ENCODE assay signal across 8 mouse cellular contexts in genomic region chr4:106987725-106988364, GRCm38 (mm10).
DNase-seq lines count a peak whose midpoint lies in the region; ATAC-seq and TF ChIP-seq lines count a peak whose summit lies in the region.

No protein-coding gene starts in this region.

- H3K4me3 ChIP-seq in MEL (ENCODE audit: control insufficient read depth in 1 of 2, insufficient read depth in 1 of 2, low read depth in 2 of 2, low read length in 2 of 2) = no peak overlapping the region
- no peak overlapping the region for H3K4me3 ChIP-seq in forebrain, embryonic 14.5 days (ENCODE audit: low read depth, low read length)
- H3K4me3 ChIP-seq in lung, embryonic 16.5 days (ENCODE audit: low read length) = no peak overlapping the region

- no peak for TF ChIP-seq EP300 in MEL (IDR thresholded peaks at IDR 0.05; ENCODE audit: low read depth in 1 of 2, low read length in 2 of 2)

- H3K36me3 ChIP-seq in MEL (ENCODE audit: control insufficient read depth in 1 of 2, insufficient read depth in 2 of 2, low read length in 2 of 2) = peaks cover 0 to 5% of the 10 kb centered on the region in 2 experiments; a peak in 2 of 4 replicates
- no peaks in the 10 kb centered on the region for H3K36me3 ChIP-seq in forebrain, embryonic 14.5 days (ENCODE audit: control insufficient read depth, insufficient read depth, low read length)
- no peaks in the 10 kb centered on the region for H3K36me3 ChIP-seq in lung, embryonic 16.5 days (ENCODE audit: control insufficient read depth, insufficient read depth, low read length)

- H3K79me2 ChIP-seq in MEL (ENCODE audit: control insufficient read depth, insufficient read depth, low read length, poor library complexity) = peaks cover 5% of the 10 kb centered on the region; the same call in 1 of the 2 replicates

- TF ChIP-seq POLR2A in MEL (IDR thresholded peaks at IDR 0.05; ENCODE audit: control insufficient read depth in 1 of 2, insufficient read depth in 1 of 2, low read depth in 1 of 2, low read length in 2 of 2, poor library complexity in 1 of 2) = no peak

- no peaks in the 10 kb centered on the region for H3K27me3 ChIP-seq in MEL (ENCODE audit: control insufficient read depth in 1 of 2, insufficient read depth in 2 of 2, low read length in 2 of 2)
- H3K27me3 ChIP-seq in forebrain, embryonic 14.5 days (replicated peaks; ENCODE audit: control insufficient read depth, insufficient read depth, low read length) = no peaks in the 10 kb centered on the region
- H3K27me3 ChIP-seq in lung, embryonic 16.5 days (ENCODE audit: control insufficient read depth, insufficient read depth, low read depth, low read length) = no peaks in the 10 kb centered on the region

- peak; percentile 53 to 74 (median 71) for TF ChIP-seq CTCF in MEL (IDR thresholded peaks at IDR 0.05 in 2 of 3, conservative IDR thresholded peaks at IDR 0.05 in 1 of 3; ENCODE audit: control insufficient read depth in 1 of 3, insufficient read depth in 1 of 3, low read depth in 2 of 3, low read length in 3 of 3, poor library complexity in 1 of 3, severe bottlenecking in 1 of 3)

- peak; percentile 63 for DNase-seq in MEL (ENCODE audit: low read depth, low spot score)
- DNase-seq in forebrain, embryonic 14.5 days (ENCODE audit: low spot score) = peak; percentile 66
- DNase-seq in heart, postnatal 14 days = peak; percentile 85 to 91
- DNase-seq in layer of hippocampus, adult 9-10 months (ENCODE audit: low spot score) = peak; percentile 69
- peak; percentile 41 for DNase-seq in ovary, postnatal 10 days (ENCODE audit: low spot score)
- DNase-seq in thymus, postnatal 10 days (ENCODE audit: low spot score in 2 of 2) = peak; percentile 63 to 84

- WGBS in forebrain, embryonic 14.5 days = 22% methylated on average over 7 of the region's 7 CpGs
- WGBS in lung, embryonic 16.5 days = 21% methylated on average over 7 of the region's 7 CpGs

- H3K9me3 ChIP-seq in MEL (replicated peaks; ENCODE audit: insufficient read depth, low read length) = no peaks in the 10 kb centered on the region
- no peaks in the 10 kb centered on the region for H3K9me3 ChIP-seq in forebrain, embryonic 14.5 days (replicated peaks; ENCODE audit: control insufficient read depth, low read length)
- no peaks in the 10 kb centered on the region for H3K9me3 ChIP-seq in lung, embryonic 16.5 days (ENCODE audit: control insufficient read depth, low read length)

- TF ChIP-seq RAD21 in MEL (IDR thresholded peaks at IDR 0.05; ENCODE audit: low read depth, low read length) = peak; percentile 70

- no peak overlapping the region; the same call in 1 of the 2 replicates for H3K9ac ChIP-seq in MEL (ENCODE audit: control insufficient read depth, low read depth, low read length, poor library complexity, severe bottlenecking)
- no peak overlapping the region; the same call in 1 of the 2 replicates for H3K9ac ChIP-seq in forebrain, embryonic 14.5 days (ENCODE audit: low read length)
- H3K9ac ChIP-seq in lung, embryonic 16.5 days (ENCODE audit: low read length) = 0 out of 2 replicates have a peak overlapping the region, but pooled peaks have one; percentile 7

- peak; percentile 59; the same call in 1 of the 2 replicates for ATAC-seq in cerebellum, adult (ENCODE audit: insufficient number of reproducible peaks, low FRiP score, low TSS enrichment)
- ATAC-seq in forebrain, embryonic 14.5 days = no peak
- ATAC-seq in lung, embryonic 16.5 days (ENCODE audit: low read depth) = peak; percentile 77

- no peak overlapping the region for H3K4me2 ChIP-seq in forebrain, embryonic 14.5 days (ENCODE audit: low read length)
- no peak overlapping the region for H3K4me2 ChIP-seq in lung, embryonic 16.5 days (ENCODE audit: low read depth, low read length)

- peak overlapping the region; percentile 35 for H3K27ac ChIP-seq in MEL (ENCODE audit: control insufficient read depth, low read depth, low read length)
- H3K27ac ChIP-seq in forebrain, embryonic 14.5 days (ENCODE audit: low read depth, low read length) = peak overlapping the region; percentile 64
- H3K27ac ChIP-seq in lung, embryonic 16.5 days (ENCODE audit: low read length) = peak overlapping the region; percentile 30

- peaks cover 0 to 7% of the 10 kb centered on the region in 2 experiments; a peak in 1 of 4 replicates for H3K4me1 ChIP-seq in MEL (ENCODE audit: control insufficient read depth in 1 of 2, insufficient read depth in 2 of 2, low read length in 2 of 2)
- peaks cover 77% of the 10 kb centered on the region for H3K4me1 ChIP-seq in forebrain, embryonic 14.5 days (ENCODE audit: control insufficient read depth, insufficient read depth, low read length)
- peaks cover 35% of the 10 kb centered on the region for H3K4me1 ChIP-seq in lung, embryonic 16.5 days (replicated peaks; ENCODE audit: control insufficient read depth, insufficient read depth, low read length)

- intact Hi-C loops in heart, postnatal 14 days (cut with DNase I) = loop anchor here (1.0 to 2.0 kb wide), 2 partner anchors 75 to 149 kb away; no protein-coding TSS in a partner anchor

TF ChIP-seq in MEL, 35 proteins besides CTCF, POLR2A, EP300 and RAD21:
- TF ChIP-seq ZC3H11A (IDR thresholded peaks at IDR 0.05; ENCODE audit: low read depth, low read length) (peak; percentile 66), CHD1 (IDR thresholded peaks at IDR 0.05; ENCODE audit: low read depth, low read length) (no peak), SMC3 (IDR thresholded peaks at IDR 0.05; ENCODE audit: low read depth, low read length) (peak; percentile 84), BHLHE40 (IDR thresholded peaks at IDR 0.05; ENCODE audit: borderline replicate concordance, low read depth, low read length) (no peak), POLR2AphosphoS5 (IDR thresholded peaks at IDR 0.05; ENCODE audit: borderline replicate concordance, low read depth, low read length) (no peak), E2F4 (IDR thresholded peaks at IDR 0.05; ENCODE audit: borderline replicate concordance, low read depth, low read length) (no peak), CHD2 (IDR thresholded peaks at IDR 0.05; ENCODE audit: low read length) (no peak), NELFE (IDR thresholded peaks at IDR 0.05; ENCODE audit: low read depth, low read length) (no peak), NRF1 (IDR thresholded peaks at IDR 0.05; ENCODE audit: insufficient read depth, low read depth, low read length, poor library complexity, severe bottlenecking) (no peak), MXI1 (IDR thresholded peaks at IDR 0.05; ENCODE audit: low read depth, low read length) (0 out of 2 replicates have a peak, but pooled peaks have one; percentile 10), ELF1 (IDR thresholded peaks at IDR 0.05; ENCODE audit: low read depth, low read length) (no peak), USF1 (IDR thresholded peaks at IDR 0.05; ENCODE audit: low read depth, low read length) (no peak), MAFK (IDR thresholded peaks at IDR 0.05; ENCODE audit: borderline replicate concordance, low read depth, low read length) (no peak), KAT2A (conservative IDR thresholded peaks at IDR 0.05; ENCODE audit: low read depth, low read length) (no peak), ZKSCAN1 (IDR thresholded peaks at IDR 0.05; ENCODE audit: low read depth, low read length) (no peak), ETS1 (IDR thresholded peaks at IDR 0.05; ENCODE audit: low read depth, low read length) (no peak), TAL1 (IDR thresholded peaks at IDR 0.05; ENCODE audit: low read length) (no peak), USF2 (IDR thresholded peaks at IDR 0.05; ENCODE audit: borderline replicate concordance in 1 of 2, insufficient read depth in 1 of 2, low read depth in 1 of 2, low read length in 2 of 2) (no peak), GABPA (IDR thresholded peaks at IDR 0.05; ENCODE audit: low read depth, low read length) (no peak), ZMIZ1 (IDR thresholded peaks at IDR 0.05; ENCODE audit: low read depth, low read length) (no peak), MAZ (IDR thresholded peaks at IDR 0.05; ENCODE audit: low read depth, low read length) (no peak), POLR2AphosphoS2 (IDR thresholded peaks at IDR 0.05; ENCODE audit: low read length) (no peak), ZNF384 (IDR thresholded peaks at IDR 0.05; ENCODE audit: low read depth, low read length) (no peak), JUND (IDR thresholded peaks at IDR 0.05; ENCODE audit: low read depth, low read length) (no peak), HCFC1 (IDR thresholded peaks at IDR 0.05; ENCODE audit: low read depth, low read length) (no peak), SIN3A (IDR thresholded peaks at IDR 0.05; ENCODE audit: low read length) (peak; percentile 28; the same call in 1 of the 2 replicates), MAX (IDR thresholded peaks at IDR 0.05; ENCODE audit: low read length) (no peak), MEF2A (IDR thresholded peaks at IDR 0.05; ENCODE audit: extremely low read depth, insufficient replicate concordance, low read depth, low read length, poor library complexity, severe bottlenecking) (no peak)
